Mouse (Mus musculus): ENCODE data around the gene Fam107b. TPM values are rescaled to one million over a fixed set of nuclear protein-coding genes. Genes with fewer than 3 reads are reported as not detected.

Gene Fam107b
- polyA plus RNA-seq, 1 experiment from 2014 or later, result 18.3 TPM

DNA sequence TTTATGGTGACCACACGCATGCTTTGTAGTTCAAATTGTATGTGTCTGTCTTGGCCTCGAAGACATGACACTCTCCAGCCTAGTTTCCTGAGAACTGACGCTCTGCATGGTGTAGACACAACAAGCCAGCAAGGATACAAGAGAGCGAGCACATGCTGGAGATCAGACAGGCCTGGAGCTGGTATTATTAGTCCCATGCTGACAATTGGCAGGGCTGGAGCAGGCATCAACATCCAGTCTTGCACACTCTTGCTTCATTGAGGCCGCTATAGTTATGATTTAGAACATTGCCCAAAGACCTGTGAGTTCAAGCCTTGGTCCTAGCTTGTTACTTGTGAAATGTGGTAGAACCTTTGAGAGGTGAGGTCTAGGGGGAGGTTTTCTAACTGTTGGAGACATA is 66.5 kb downstream of the Fam107b start:
- Histone ChIP-seq H3K9ac (no peak overlapping the region), H3K4me1 (replicated peaks) (peaks cover 4% of the 10 kb centered on the region; the same call in 1 of the 2 replicates), H3K36me3 (replicated peaks) (no peaks in the 10 kb centered on the region), H3K27me3 (no peaks in the 10 kb centered on the region), H3K27ac (replicated peaks) (no peak overlapping the region), H3K9me3 (replicated peaks) (no peaks in the 10 kb centered on the region), H3K4me2 (no peak overlapping the region), H3K4me3 (replicated peaks) (no peak overlapping the region)
- ATAC-seq (ENCODE audit: insufficient read depth), result no peak
- 67% methylated on average over 5 of the region's 5 CpGs for WGBS (ENCODE audit: insufficient replicate concordance)

DNA sequence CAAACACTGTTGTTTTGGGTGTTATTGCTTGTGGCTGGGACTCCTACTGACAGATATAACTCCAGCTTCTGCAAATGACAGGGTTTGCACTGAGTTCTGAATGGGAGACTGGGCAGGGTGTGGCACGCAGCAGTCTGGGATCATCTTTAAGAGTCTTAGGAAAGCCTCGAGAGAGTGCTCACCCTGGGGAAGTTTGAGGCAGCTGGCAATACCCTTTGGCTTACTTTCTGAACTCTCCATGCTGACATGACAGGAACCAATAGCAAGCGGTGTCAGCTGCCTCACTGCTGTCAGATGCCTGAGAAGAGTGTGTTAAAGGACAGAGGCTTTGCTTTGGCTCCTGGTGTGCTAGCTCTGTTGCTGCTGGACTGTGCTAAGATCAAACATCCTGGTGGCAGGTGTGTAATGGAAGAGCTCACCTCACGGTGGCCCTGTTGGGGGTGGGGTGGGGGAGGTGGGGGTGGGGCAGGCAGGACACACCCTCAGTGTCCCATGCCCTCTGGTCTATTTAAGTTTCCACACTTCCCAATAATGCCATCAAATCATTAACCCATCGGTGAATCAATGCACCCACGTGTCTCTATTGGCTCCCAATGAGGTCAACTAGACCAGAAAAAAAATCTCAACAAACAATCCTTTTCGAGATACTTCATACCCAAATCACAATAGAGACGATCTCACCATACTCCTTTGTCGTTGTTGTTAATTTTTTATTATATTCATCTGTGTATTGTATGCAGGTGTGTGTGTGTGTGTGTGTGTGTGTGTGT is 70.9 kb downstream of the Fam107b start:
- Histone ChIP-seq H3K4me3 (replicated peaks) (no peak overlapping the region), H3K27me3 (no peaks in the 10 kb centered on the region), H3K9ac (no peak overlapping the region), H3K9me3 (replicated peaks) (no peaks in the 10 kb centered on the region), H3K4me2 (no peak overlapping the region), H3K4me1 (replicated peaks) (peaks cover 4% of the 10 kb centered on the region; the same call in 1 of the 2 replicates), H3K36me3 (replicated peaks) (no peaks in the 10 kb centered on the region), H3K27ac (replicated peaks) (no peak overlapping the region)
- 56% methylated on average over 9 of the region's 9 CpGs for WGBS (ENCODE audit: insufficient replicate concordance)
- ATAC-seq (ENCODE audit: insufficient read depth), result peak; percentile 25; the same call in 1 of the 2 replicates

DNA sequence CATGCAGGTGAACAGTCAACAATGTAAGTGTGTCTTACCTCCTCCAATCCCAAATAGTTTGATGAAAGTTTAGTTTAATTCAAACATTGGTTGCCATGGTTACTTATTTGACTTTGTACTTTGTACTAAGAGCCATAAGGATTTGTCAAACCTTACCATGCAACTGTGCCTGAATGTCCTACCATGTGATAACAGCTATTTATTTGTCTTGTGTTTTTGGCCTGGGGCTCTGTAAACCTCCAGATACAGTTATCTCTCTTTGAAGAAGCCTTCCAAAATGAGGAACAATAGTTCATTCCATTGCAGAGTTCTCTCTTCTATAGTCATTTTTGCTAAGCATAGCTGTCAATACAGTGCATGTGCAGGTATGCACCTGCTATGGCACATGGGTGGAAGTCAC is 72.7 kb downstream of the Fam107b start:
- H3K36me3 ChIP-seq (replicated peaks), result no peaks in the 10 kb centered on the region
- no peak overlapping the region for H3K4me2 ChIP-seq
- no peak overlapping the region for H3K4me3 ChIP-seq (replicated peaks)
- H3K27me3 ChIP-seq, result no peaks in the 10 kb centered on the region
- H3K9ac ChIP-seq, result no peak overlapping the region
- no peaks in the 10 kb centered on the region for H3K9me3 ChIP-seq (replicated peaks)
- ATAC-seq (ENCODE audit: insufficient read depth), result no peak
- no peak overlapping the region for H3K27ac ChIP-seq (replicated peaks)
- peaks cover 4% of the 10 kb centered on the region; the same call in 1 of the 2 replicates for H3K4me1 ChIP-seq (replicated peaks)

DNA sequence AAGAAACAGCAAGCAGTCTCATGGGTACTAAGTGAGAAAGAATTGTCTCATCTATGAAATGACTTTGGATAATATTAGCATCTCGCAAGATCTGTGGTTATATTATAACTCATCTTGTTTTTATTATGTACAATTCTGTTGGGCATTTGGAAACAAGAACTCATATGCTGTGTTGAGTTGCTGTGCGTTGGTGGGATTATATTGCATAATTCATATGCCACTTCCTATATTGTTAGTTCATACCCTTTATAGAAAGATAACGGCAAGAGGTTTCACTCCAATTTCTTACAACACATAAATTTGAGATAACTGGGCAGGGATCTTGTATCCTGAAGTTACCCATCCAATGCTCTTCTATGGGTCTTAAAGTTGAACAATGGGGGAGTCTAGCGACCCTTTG is 75.5 kb downstream of the Fam107b start:
- no peak overlapping the region for H3K9ac ChIP-seq
- 59% methylated on average over 4 of the region's 4 CpGs for WGBS (ENCODE audit: insufficient replicate concordance)
- no peak overlapping the region for H3K4me2 ChIP-seq
- no peaks in the 10 kb centered on the region for H3K36me3 ChIP-seq (replicated peaks)
- no peak overlapping the region for H3K4me3 ChIP-seq (replicated peaks)
- no peaks in the 10 kb centered on the region for H3K27me3 ChIP-seq
- no peak for ATAC-seq (ENCODE audit: insufficient read depth)
- H3K4me1 ChIP-seq (replicated peaks), result peaks cover 4% of the 10 kb centered on the region; the same call in 1 of the 2 replicates
- no peak overlapping the region for H3K27ac ChIP-seq (replicated peaks)
- H3K9me3 ChIP-seq (replicated peaks), result no peaks in the 10 kb centered on the region

DNA sequence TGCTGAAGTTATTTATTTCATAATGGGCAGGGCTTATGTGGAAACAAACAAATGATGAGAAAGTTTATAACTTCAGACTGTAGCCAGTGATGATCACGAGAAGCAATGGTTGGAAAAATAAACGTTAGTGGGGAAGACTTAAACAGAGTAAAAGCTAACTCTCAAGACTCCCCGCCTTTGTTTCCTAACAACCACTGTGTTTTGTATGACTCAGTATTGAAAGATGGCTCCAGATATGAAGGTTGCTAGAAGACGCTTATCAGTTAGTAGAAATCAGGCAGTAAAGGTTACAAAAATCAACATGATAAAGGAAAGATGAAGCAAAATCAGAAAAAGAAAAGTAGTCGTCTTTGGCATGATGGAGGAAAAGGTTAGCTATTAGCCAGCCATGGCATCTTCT is 78.9 kb downstream of the Fam107b start:
- no peaks in the 10 kb centered on the region for H3K27me3 ChIP-seq
- WGBS (ENCODE audit: insufficient replicate concordance), result 51% methylated on average over 5 of the region's 5 CpGs
- no peak overlapping the region for H3K4me3 ChIP-seq (replicated peaks)
- no peak for ATAC-seq (ENCODE audit: insufficient read depth)
- H3K9ac ChIP-seq, result no peak overlapping the region
- no peaks in the 10 kb centered on the region for H3K9me3 ChIP-seq (replicated peaks)
- H3K4me1 ChIP-seq (replicated peaks), result no peaks in the 10 kb centered on the region
- no peaks in the 10 kb centered on the region for H3K36me3 ChIP-seq (replicated peaks)
- no peak overlapping the region for H3K27ac ChIP-seq (replicated peaks)
- no peak overlapping the region for H3K4me2 ChIP-seq

DNA sequence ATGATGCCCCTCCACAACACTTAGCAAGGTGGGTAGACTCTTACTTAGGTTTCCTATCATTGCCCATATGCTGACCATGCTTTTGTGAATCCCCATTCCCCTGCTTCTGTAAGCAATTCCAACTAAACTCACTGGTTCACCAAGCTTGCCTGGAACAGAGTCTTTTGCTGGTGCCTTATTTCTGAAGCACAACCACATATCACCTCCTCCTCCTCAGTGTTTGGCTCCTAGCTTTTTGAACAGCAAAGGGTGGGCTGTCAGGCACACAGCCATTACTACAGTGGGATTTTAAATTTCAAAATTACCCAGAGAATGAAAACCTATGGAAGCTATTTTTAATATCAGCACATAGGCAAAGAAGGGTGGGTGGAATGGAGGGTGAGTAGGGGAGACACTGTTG is 84.3 kb downstream of the Fam107b start:
- Histone ChIP-seq H3K36me3 (replicated peaks) (no peaks in the 10 kb centered on the region), H3K9me3 (replicated peaks) (no peaks in the 10 kb centered on the region), H3K27me3 (no peaks in the 10 kb centered on the region), H3K4me3 (replicated peaks) (no peak overlapping the region), H3K27ac (replicated peaks) (no peak overlapping the region), H3K4me1 (replicated peaks) (peaks cover 30% of the 10 kb centered on the region), H3K9ac (no peak overlapping the region), H3K4me2 (no peak overlapping the region)
- no peak for ATAC-seq (ENCODE audit: insufficient read depth)

DNA sequence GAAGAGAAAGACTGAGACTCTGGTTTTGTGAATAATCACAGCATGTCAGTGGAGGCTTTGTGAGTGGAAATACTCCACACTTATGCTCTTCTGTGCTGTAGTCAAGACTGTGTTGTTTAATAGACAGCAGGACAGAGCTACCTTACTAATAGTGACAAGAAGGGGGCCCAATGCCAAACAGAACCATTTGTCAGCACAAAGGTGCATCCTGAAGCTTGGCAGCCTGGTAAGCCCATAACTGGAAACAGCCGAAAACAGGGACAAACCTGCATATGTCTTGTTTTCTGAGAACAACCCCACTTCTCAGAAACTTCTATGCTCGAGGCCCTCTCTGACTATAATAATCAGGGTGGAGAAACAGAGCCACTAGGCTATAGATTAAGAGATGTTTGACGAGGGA is 85.8 kb downstream of the Fam107b start:
- Histone ChIP-seq H3K4me1 (replicated peaks) (peaks cover 33% of the 10 kb centered on the region), H3K27ac (replicated peaks) (0 out of 2 replicates have a peak overlapping the region, but pooled peaks have one; percentile 51), H3K4me3 (replicated peaks) (no peak overlapping the region), H3K4me2 (no peak overlapping the region), H3K9me3 (replicated peaks) (no peaks in the 10 kb centered on the region), H3K9ac (no peak overlapping the region), H3K36me3 (replicated peaks) (no peaks in the 10 kb centered on the region), H3K27me3 (no peaks in the 10 kb centered on the region)
- ATAC-seq (ENCODE audit: insufficient read depth), result no peak
- WGBS (ENCODE audit: insufficient replicate concordance), result 38% methylated on average over 3 of the region's 3 CpGs

DNA sequence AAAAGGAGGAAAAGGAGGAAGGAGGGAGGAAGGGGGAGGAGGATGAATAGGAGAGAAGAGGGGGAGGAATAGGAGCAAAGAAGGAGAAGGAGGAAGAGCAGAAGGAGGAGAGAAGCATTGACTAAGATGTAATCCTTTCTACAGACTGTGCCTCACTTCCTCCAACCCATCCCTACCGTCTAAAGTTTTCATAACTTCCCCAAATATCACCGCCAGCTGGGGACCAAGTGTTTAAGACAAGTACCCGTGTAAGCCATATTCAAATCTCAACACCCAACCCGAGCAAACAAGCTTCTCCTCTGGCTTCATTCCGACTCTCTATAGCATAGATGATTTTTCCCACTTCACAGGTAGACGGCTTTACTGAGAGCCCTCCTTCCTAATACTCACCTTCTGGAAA is 86.5 kb downstream of the Fam107b start:
- Histone ChIP-seq H3K27me3 (no peaks in the 10 kb centered on the region), H3K9ac (no peak overlapping the region), H3K4me2 (no peak overlapping the region), H3K36me3 (replicated peaks) (no peaks in the 10 kb centered on the region), H3K27ac (replicated peaks) (peak overlapping the region; percentile 72), H3K4me1 (replicated peaks) (peaks cover 33% of the 10 kb centered on the region), H3K4me3 (replicated peaks) (no peak overlapping the region), H3K9me3 (replicated peaks) (no peaks in the 10 kb centered on the region)
- 43% methylated on average over 6 of the region's 6 CpGs for WGBS (ENCODE audit: insufficient replicate concordance)
- no peak for ATAC-seq (ENCODE audit: insufficient read depth)

DNA sequence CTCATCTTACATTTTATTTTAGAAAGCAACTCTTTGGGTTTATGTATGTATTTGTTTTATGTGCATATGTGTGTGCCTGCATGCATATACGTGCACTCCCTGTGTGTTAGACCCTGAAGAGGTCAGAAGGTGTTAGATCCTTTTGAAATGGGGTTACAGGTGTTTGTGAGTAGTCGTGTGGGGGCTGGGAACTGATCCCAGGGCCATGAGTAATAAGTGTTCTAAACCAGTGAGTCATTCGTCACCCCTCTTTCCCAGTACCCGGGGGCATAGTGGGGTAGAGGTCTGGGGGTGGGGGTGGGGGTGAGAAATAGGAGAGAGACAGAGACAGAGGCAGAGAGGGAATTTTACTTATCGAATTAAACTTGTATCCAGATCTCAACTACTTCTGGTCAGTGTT is 87.1 kb downstream of the Fam107b start:
- no peak for ATAC-seq (ENCODE audit: insufficient read depth)
- Histone ChIP-seq H3K4me2 (peak overlapping the region; percentile 7; the same call in 1 of the 2 replicates), H3K27me3 (no peaks in the 10 kb centered on the region), H3K4me3 (replicated peaks) (no peak overlapping the region), H3K9me3 (replicated peaks) (no peaks in the 10 kb centered on the region), H3K36me3 (replicated peaks) (no peaks in the 10 kb centered on the region), H3K9ac (no peak overlapping the region), H3K27ac (replicated peaks) (peak overlapping the region; percentile 72), H3K4me1 (replicated peaks) (peaks cover 33% of the 10 kb centered on the region)
- WGBS (ENCODE audit: insufficient replicate concordance), result 34% methylated on average over 5 of the region's 5 CpGs

DNA sequence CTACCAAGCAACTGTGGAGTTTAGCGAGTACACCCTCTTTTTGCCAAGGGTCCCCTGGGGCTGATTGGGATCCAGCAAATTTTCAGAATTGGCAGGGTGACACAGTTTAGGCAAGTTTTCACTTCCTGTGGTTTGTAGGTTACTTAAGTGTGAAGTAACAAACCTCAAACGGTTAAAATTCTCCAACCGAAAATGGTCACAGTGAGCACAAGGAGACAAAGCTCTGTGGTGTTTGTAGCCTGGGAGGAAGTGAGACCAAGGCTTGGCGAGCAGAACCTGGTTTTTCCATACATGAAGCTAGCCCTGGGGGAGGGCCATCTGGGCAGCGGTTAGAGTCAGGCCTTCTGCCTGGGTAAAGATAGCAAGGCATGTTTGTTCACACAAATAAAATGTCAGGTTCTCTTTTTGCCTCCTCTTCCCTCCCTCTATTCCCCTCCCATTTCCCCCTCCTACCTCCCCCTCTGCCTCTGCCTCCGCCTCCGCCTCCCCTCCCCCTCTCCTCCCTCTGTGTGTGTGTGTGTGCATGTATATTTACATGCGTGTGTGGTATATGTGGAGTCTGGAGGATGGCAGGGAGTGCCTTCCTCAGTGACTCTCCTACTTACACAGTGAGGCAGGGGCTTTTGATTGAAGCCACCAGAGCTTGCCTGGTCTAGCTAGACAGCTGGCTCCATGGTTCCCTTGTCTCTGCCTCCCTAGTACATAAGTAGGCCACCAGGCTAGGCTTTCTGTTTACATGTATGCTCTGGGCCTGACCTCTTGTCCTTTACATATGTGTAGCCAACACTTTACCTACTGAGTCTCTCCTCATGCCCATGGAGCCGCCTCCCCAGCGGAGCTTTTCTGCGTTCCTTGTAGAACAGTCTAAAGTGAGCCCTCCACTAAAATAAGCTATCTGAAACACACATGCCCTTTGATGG is 87.8 kb downstream of the Fam107b start:
- H3K9me3 ChIP-seq (replicated peaks), result no peaks in the 10 kb centered on the region
- WGBS (ENCODE audit: insufficient replicate concordance), result 22% methylated on average over 11 of the region's 11 CpGs
- H3K9ac ChIP-seq, result no peak overlapping the region
- peak overlapping the region; percentile 7; the same call in 1 of the 2 replicates for H3K4me2 ChIP-seq
- no peaks in the 10 kb centered on the region for H3K27me3 ChIP-seq
- peak; percentile 74 for ATAC-seq (ENCODE audit: insufficient read depth)
- peak overlapping the region; percentile 80 for H3K27ac ChIP-seq (replicated peaks)
- no peaks in the 10 kb centered on the region for H3K36me3 ChIP-seq (replicated peaks)
- H3K4me3 ChIP-seq (replicated peaks), result no peak overlapping the region
- H3K4me1 ChIP-seq (replicated peaks), result peaks cover 33% of the 10 kb centered on the region

DNA sequence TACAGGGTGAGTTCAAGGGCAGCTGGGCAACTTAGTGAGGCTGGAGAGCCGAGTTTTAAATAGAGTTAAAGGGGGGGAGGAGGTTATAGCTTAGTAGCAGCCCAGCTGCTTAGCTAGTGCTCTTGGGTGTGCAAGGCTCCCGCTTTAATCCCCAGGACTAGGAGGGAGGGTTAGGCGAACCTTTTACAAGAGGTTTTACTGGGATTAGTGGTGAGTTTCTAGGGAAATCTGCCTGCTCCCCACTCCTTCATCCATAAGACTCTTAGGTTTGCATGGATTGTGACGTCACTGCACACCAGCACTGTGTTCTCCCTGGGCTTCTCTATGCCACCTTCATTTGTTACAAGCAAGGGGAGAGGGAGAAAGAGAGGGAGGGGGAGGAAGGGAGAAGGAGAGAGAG is 88.6 kb downstream of the Fam107b start:
- Histone ChIP-seq H3K36me3 (replicated peaks) (no peaks in the 10 kb centered on the region), H3K4me1 (replicated peaks) (peaks cover 33% of the 10 kb centered on the region), H3K4me3 (replicated peaks) (no peak overlapping the region), H3K9ac (no peak overlapping the region), H3K27ac (replicated peaks) (peak overlapping the region; percentile 80), H3K27me3 (no peaks in the 10 kb centered on the region), H3K4me2 (no peak overlapping the region), H3K9me3 (replicated peaks) (no peaks in the 10 kb centered on the region)
- no peak for ATAC-seq (ENCODE audit: insufficient read depth)
- WGBS (ENCODE audit: insufficient replicate concordance), result 27% methylated on average over 4 of the region's 4 CpGs
